Mouse (Mus musculus): ENCODE measurements around the gene Rdh1.

DNA sequence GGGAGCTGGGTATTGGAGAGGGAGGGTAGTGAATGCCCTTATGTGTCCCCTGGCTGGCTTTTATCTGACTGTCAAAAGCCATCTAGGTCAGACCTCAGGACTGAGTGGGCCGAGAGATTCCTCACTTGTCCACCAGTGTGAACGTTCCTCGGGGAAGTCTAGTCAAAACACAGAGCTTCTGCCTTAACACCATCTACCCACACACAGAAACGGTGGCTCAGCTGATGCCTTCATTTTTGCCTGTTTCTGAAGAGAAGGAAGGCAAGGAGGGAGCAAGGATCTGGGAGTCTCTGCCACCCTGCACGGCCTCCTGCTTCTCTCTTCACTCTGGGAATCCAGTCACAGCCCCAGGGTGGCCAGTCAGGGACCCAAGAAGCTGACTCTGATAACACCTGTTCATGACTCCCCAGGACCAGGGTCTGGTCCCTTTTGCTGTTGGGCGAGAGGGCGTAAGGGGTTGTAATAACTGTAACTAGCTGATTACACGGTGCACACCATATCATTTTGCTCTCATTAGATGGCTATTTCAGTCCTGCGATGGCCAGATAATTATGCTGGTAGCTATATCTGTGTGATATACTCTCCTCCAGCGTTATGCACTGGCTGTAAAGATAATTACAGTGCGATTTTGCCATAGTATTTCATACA, 29.1 kb upstream of the Rdh1 start:
- no peak for TF ChIP-seq CTCF (IDR thresholded peaks at IDR 0.05)
- TF ChIP-seq EP300 (IDR thresholded peaks at IDR 0.05; ENCODE audit: insufficient read depth, low read depth, low read length) = no peak
- TF ChIP-seq POLR2A (IDR thresholded peaks at IDR 0.05; ENCODE audit: insufficient read depth, low read depth, low read length) = no peak

Data from heart, adult 2 months (tissue).